Mouse (Mus musculus) thymus, adult 2 months (tissue): ENCODE data around the gene Prim2.

Experiments
- CTCF ChIP-seq: fragments of 200-500 bp; IDR thresholded peaks from 2 replicates; pipeline ENCODE4 v1.5.1; 2012; ENCODE audit warnings: mild to moderate bottlenecking, control low read depth, low read length, moderate library complexity, borderline replicate concordance; ENCODE audit not compliant: control insufficient read depth, poor library complexity, insufficient read depth; ENCODE audit errors: extremely low read depth
- POLR2A ChIP-seq: fragments of 200-500 bp; IDR thresholded peaks from 2 replicates; pipeline ENCODE4 v1.6.1; 2012; ENCODE audit warnings: mild to moderate bottlenecking, low read length, control low read depth, moderate library complexity; ENCODE audit not compliant: control insufficient read depth, poor library complexity, insufficient read depth; ENCODE audit errors: extremely low read depth

- no peak for TF ChIP-seq CTCF
- no peak for TF ChIP-seq POLR2A
These were observed 222.4 kb downstream of the Prim2 start for GRCm38 (mm10) chr1:33447179-33447578.
